Mouse (Mus musculus) embryo, embryonic 10 days (tissue): ENCODE data around the gene H2afx.
"Not testable (repeated sequence)": the region's sequence is repeated elsewhere in the genome, so short reads cannot be mapped to it uniquely, and the experiment has no call there.

Experiments
- DNase-seq: peaks from one replicate; pipeline ENCODE4 v3.0.0-alpha.2; 2015; ENCODE audit warnings: low spot score

The H2afx gene

DNA sequence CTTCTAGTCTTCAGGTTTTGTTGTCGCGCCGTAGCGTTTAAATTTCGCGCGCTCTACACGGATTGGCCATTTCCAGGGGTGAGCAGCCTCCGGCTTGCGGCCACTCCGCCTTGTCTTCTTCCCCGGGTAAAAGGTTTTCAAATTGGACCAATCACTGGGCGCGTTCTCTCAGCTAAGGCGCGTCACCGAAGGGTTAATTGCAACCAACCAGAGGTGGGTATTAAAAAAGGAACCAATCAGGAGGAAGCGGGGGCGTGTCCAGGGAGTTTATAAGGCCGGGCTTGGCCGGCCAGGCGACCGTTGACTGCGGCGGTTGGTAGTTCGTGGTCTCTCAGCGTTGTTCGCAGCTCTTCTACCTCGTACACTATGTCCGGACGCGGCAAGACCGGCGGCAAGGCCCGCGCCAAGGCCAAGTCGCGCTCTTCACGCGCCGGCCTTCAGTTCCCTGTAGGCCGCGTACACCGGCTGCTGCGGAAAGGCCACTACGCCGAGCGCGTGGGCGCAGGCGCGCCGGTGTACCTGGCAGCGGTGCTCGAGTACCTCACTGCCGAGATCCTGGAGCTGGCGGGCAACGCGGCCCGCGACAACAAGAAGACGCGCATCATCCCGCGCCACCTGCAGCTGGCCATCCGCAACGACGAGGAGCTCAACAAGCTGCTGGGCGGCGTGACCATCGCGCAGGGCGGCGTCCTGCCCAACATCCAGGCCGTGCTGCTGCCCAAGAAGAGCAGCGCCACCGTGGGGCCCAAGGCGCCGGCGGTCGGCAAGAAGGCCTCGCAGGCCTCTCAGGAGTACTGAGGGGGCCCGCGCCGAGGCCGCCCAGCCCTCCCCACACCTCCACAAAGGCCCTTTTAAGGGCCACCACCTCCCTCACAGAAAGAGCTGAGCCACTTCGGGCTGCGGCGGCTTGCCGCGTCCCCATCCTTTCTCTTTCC, at the start of gene H2afx:
Gene H2afx (plus strand): TSS at position 299 of the 935 bp plus-strand sequence.
- DNase-seq = peak; percentile 98

DNA sequence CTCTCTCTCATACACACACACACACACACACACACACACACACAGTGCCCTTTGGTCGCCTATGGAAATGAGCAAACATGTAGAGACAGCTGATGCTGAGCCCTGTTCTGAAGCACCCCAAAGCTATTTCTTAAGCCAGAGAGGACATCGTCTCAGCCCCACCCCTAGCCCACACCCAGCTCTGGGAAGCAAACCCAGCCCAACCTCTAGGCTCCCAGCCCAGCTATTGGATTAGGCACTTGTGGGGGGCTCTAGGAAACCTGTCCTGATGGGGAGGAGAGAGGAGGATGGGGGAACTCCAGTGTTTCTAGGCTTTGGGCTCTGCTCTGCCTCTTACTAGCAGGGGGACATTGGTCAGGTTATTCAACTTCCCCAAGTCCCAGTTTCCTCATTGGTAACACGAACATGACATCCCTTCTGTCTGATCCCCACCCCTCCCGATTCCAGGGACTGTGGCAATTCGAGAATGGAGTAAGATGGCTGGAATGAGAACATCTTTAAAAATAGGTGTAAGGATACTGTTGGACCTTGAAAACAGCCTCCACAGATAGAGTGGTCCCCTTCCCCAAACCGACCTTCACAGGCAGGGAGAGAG, 48.1 kb upstream of the H2afx start:
- no peak for DNase-seq

DNA sequence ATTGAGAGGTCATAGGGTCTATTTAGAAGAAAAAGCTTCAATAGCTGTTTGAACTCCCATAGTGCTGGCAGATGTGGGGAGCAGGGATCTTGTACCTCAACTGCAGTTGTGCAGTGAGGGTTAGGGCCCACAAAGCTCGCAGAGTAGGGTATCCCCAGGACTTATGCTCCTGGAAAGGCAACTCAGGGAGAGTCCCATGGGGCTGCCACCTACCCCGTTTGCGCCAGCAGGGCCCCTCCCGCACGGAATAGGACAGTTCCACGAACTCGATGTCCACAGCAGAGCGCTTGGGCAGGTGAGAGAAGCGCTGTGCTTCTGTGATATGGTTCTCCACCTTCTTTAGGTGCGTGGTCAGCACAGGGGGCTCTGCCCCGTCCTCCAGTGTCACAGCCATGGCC, 47.5 kb upstream of the H2afx start:
- no peak for DNase-seq

DNA sequence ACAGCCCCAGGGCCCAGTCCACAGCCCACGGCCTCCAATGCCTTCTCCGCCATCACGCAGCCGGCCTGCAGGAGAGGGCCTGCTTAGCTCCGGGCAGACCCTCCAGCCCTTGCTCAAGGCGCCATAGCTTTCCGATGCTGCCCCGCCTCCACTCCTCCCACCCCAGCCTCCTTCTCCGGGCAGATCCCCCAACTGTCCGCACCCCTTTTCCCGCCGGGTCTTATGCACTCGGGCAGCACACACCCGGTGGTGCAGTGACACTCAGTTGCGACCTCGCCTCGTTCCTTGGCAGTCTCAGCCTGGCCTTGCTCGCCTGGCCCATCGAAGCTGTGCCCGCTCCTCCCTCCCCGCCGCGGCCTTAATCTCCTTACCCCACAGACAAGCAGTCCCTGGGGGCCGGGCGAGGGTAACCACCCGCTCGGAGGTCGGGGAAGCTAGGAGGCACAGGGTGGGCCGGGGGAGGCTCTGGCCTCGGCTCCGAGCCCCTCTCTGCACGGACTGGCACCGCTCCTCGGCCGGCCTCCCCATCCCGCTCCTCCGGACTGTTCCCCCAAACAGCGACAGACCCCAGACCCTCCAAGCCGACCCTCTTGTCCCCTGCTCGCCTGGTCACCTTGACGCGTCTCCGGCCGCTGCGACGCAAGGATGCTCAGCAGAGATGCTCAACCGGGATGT, 47.0 kb upstream of the H2afx start:
- peak; percentile 62 for DNase-seq

DNA sequence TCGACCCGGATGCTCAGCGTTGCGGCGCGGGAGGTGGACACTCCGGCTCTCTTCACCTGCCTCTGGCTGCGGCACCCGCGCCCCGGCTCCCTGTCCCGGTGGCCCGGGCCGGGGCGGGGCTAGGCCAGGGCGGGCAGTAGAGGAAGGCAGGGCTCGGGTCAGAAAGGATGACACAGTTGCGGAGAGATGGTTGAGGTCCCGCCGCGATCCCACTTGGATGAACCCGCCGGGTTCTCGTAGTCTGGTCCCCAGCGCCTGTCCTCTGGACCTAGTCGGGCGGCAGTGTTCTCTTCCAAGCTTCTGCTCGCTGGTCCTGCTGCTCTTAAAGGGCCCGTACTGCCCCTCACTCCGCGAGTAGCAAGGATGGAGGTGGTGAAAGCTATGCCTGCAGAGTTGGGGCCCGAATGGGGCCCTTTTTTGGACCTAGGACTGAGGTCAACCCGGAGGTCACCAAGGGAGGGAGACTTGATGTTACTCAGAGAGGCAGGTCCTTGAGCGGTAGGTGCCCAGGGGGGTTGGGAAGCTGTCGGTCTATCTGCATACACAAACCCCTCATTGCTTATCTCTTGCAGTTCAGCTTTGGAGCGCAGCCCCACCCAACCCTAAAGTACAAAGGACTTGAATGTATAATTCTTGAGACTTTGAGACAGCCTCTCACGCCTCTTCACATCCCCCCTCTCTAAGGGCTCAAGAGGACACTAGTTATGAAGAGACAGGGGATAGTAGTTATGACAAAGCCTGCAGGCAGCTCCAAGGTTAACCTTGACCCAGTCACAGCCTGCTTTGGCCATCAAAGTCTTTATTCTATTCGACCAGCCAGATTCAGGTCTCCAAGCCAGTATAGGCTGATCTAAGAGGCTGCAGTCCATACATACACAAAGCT, 46.2 kb upstream of the H2afx start, which contains the start of gene Abcg4:
Gene Abcg4 (minus strand): TSS at position 540 of the 883 bp plus-strand sequence.
- peak; percentile 51 for DNase-seq

DNA sequence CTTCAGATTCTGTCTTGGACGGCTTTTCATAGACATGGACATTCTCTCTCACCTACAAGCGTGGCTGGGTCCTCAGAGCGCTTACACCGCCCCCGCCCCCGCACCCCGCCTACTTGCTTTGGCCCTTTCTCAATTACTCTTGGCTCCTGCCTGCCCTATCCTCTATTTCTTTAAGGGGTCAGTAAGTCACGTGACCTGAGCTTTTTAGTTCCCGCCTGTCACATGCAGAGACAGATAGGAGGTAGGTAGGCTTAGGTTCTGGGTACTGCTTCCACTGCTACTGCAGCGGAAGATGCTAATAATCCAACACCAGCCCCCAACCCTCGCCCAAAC, 45.6 kb upstream of the H2afx start:
- peak; percentile 47 for DNase-seq

DNA sequence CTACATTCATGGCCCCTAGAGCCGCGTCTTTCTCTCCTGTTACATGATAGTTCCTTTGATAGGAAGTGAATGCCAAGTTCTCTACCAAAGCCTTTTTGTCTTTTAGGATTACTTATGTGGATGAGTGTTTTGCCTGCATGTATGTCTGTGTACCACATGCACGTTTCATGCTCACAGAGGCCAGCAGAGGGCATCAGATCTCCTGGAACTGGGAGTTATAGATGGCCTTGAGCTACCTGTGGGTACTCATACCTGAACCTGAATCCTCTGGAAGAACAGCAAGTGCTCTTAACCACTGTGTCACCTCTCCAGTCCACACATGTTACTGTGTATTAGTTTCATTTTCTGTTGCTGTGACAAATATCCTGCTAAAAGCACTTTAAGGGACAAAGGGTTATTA, 42.0 kb upstream of the H2afx start:
- peak; percentile 71 for DNase-seq

DNA sequence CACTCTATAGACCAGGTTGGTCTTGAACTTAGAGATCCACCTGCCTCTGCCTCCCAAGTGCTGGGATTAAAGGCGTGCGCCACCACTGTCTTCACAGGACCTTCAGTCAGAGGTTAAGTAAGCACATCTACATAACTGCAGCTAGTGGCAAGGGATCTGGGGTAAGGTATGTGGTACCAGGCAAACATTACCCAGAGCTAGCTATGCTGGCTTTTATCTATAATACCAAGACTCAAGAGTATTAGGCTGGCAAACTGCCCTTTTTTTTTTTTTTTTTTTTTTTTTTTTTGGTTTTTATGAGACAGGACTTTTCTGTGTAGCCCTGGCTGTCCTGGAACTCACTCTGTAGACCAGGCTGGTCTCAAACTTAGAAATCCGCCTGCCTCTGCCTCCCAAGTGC, 34.5 kb upstream of the H2afx start:
- not testable (repeated sequence) for DNase-seq

DNA sequence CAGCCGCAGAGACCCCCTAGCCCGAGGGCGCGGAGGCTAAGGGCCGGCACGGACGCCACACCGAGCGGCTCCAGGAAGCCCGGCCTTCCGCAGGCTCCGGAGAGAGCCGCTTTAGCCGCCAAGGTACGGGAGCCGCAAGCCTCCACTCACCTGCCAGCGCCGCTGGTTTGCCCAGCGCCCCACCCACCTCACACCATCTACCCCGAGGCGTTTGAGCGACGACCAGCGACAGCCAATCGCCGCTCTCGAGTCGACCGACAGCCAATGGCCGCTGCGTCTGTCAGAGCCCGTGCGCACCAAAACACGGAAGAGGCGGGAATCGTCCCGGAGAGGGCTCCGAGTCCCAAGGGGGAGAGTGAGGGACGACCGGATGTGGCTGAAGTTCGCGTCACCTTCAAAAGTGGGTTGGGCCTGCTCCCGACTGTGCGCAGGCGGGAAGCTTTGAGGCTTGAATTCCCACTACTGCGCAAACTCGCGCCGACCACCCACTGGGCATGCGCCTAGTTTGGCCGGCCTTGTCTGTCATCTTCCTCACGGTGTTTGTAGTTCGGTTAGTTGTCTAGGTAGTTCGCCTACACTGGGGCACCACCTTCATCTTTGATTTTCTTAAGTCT, 28.9 kb upstream of the H2afx start, which contains the start of gene Hinfp:
Gene Hinfp (minus strand): TSS at position 206 of the 614 bp plus-strand sequence.
- DNase-seq = peak; percentile 100

DNA sequence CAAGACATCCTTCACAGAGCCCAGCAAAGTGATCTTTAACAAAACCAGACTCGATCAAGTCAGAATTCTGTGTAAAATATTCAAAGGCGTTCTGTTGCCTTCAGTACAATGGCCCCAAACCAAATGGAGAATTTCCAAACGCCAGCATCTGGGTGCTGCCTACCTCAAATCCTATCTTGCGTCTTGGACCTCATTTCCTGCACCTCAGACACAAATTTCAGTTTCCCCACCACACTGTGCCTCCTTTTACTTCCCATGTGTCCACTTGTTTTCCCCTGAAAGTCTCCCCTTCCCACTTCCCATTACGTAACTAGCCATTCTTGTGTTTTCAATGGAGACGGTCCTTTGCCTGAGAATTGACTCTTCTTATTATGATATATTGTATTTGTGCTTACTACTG, 28.0 kb upstream of the H2afx start:
- no peak for DNase-seq

DNA sequence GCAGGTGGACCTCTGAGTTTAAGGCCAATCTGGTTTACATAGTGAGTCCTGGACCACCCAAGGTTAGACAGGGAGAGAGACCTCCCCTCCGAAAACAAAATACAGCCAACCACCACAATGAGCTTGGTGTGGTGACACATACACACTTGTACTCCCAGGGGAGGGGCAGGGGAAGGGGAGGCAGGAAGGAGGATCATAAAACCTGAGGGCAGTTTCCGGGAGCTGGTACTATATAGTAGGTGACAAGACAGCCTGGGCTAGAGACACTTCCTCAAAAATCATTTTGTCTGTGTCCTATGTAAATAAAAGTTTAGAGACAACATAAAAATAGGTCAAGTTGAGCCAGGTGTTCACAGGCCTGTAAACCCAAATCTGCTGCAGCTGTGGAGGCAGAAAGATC, 27.2 kb upstream of the H2afx start:
- no peak for DNase-seq

DNA sequence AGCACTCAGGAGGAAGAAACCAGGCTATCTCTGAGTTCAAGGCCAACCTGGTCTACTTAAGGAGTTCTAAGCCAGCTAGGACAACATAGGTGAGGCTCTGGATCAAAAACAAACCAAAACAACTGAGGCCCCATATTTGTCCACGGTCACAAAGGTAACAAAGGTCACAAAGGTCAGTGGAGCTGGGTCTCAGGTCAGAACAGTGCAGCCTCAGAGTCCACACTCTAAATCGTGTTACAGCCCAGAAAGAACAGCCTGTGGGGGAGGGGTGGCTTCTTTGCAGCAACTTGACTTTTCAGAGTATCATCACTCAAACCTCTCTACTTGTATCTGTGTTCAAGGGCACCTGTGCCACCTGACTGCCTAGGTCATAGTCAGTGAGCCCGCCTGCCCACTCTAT, 24.7 kb upstream of the H2afx start:
- DNase-seq = no peak

DNA sequence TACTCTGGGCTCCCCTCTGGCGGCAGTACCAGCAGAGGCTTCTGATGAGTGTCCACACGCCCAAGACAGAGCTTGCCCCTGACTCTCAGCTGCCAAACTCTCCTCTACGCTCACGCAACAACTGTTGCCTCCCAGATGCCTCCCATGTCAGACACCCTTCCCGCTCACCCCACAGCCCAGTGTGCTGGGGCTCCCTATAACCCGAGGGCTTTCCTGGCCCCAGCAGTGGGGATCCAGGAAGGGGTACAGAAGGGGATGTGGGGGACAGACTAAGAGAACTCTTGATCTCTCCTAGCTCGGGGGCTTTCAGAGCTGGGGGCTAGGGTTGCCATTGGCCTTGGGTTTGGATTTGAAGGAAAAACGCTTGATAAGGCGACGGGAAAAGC, 23.8 kb upstream of the H2afx start:
- no peak for DNase-seq

DNA sequence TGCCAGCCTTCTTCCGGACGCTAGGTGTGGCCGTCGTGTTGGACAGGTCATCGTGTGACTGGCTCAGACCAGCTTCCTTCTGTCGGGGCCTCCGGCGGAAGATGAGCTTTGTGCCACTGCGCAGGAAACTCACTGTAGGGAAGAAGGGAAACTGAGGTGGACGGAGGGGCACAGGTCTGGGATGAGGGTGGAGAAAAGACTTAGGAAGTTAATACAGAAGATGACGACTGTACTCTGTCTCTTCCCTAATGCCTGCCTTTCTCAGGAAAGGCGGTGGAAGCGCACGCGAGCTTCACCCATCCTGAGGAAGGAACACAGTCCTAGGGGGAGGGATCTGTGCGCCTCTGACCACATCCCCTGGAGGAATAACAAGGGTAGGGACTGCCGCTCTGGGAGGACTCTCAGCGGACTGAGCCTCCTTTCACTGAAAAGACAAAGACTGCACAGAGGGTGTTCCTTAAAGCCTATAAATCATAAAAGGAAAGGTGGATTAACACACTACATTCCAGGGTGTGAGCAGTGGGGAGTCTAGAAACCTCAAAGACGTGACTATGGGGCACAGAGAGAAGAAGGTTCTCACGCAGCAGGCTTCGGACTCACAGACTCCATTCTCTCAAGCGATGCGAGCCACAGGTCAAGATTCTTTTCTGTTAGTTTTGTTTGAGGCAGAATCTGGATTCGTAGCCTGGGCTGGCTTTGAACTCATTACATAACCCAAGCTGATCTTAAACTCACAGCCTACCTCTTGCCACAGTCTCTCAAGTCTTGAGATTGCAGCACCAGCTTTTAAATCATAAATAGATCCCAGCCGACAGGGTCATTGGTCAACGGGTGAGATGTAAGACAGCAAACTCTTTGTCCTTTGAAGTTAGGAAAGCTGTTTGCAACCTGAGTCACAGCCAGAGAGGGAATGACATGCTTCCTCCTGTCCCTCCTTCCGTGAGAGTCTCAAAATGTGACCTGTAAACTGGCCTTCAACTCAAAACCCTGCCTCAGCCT, 23.1 kb upstream of the H2afx start:
- DNase-seq = peak; percentile 63

DNA sequence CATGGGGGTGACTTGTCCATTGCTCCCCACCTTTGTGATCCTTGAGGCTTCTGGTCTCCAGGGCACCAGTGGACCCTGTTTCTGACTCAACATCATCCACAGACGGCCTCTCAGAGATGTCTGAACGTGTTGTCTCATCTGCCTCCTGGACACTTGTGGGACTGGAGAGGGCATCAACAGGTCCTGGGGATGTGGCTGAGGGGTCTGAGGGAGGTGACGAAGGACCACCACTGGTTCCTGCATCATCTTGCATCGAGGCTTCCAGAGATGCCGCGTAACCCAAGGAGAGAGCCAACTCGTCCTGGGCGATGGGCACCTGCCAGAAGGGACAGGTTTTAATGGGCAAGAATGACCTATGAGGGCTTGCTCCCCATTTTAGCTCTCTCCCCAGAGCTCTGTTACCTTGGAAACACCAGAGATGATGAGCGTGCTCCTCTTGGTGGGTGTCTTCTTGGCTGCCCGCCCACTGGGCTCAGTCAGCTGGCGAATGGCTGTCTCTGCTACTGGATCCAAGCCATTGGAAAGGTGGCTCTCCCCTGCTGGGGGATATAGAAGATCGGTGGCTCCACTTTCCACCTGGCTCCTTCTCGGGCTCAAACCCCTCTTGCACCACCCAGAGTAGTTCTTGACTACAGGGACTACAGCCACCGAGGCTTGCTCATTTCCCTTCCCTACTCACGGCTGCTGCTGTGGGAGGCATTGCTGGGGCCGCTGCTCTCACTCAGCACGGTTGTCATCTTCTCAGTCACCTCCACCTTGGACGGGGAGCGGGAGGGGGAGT, 20.8 kb upstream of the H2afx start:
- no peak for DNase-seq

DNA sequence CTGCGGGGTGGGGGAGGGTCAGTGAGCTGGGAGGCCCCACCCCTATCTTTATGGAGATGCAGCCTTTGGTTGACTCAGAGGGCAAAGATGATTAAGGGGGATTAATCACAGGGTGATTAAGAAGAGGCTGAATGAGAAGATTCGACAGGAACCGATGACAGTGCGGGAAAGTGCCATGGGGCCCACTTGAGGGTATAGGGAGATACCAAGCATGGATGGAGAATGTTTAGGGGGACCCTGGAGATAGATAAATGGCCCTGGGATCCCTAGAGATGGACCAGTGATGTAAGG, 20.3 kb upstream of the H2afx start:
- DNase-seq = no peak

DNA sequence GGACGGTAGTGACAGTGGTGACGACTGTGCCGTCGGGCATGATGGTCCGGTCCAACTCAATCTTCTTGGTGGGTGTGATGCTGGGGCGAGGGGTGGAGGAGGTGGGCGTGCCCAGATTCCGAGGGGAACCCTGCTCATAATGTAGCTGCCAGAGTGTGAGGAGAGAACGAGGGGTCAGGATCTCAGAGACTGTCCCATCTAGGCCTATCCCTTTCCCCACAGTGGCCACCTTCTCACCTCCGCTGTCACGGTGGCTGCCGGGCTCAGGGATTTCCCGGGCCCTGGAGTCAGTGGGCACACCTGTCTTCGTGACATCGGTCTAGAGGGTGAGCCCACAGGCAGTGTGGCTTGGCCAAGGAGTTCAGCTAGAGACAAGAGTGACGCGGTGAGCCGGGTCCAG, 19.6 kb upstream of the H2afx start:
- DNase-seq = no peak

DNA sequence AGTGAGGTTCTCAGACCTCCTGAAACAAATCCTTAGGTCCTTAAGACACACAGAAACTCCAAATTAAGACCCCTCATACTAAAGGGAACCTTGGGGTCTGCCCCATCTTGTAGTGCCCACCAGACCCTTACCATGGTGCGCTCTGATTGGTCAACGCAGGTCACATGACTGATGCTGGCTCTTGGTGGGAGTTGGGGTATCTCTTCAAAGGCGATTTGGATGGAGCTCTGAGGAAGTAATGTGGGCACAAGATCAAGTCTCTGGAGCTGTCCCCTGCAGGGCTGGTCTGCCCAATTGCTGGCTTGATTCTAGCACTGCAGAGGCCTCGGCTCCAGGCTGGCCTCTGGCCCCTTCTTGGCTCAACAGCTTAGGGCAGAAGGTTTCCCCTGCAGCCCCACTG, 17.0 kb upstream of the H2afx start:
- DNase-seq = no peak

DNA sequence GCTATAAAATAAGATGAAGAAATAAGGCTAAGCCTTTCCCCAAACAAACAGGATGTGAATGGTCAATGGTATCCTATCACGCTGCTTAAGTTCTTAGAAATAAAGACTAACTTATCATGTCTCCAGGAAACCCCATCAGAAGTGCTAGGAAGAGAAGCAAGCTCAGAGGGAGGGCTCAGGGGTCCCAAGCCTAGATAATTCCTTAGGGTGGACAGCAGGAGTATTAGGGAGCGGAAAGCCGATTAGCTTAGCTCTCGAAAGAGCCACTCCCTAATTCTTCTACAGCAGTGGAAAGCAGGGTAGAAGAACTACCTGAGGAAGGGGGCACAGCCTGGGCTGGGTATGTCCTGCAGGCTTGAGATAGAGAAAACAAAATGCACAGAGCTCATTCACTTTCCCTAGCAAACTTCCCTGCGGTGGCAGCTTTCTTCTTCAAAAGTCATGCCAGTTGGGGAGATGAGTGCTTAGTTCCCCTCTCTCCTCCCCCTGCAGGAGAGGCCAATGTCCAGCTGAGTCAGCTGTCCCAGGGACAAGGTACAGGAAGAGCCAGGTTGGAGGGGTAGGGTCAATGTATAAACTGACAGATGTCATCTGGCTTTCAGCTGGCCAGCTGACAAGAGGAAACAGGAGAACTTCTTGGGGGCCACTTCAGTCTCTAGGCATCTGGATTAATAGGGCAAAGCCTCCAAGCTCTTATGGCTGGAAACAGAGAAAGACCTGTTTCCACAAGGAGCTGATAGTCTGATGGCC, 16.2 kb upstream of the H2afx start:
- no peak for DNase-seq
